Mouse (Mus musculus) forebrain, embryonic 12.5 days (tissue): ENCODE data around the gene Gm6169. TPM values are rescaled to one million over a fixed set of nuclear protein-coding genes. Genes with fewer than 3 reads are reported as not detected.
"Not testable (repeated sequence)": the region's sequence is repeated elsewhere in the genome, so short reads cannot be mapped to it uniquely, and the experiment has no call there.

Source experiments
- ATAC-seq: fragments of 200-750 bp; cut with Nextera tagmentation; 2 replicates; pipeline ENCODE4 v1.8.0; 2017; ENCODE audit warnings: moderate TSS enrichment; ENCODE audit not compliant: low FRiP score
- H3K27ac ChIP-seq: fragments of 300-500 bp; sonication (generic); 2 replicates; pipeline ENCODE4 v1.5.1; 2016; ENCODE audit warnings: mild to moderate bottlenecking
- H3K27me3 ChIP-seq: fragments of 300-500 bp; sonication (generic); 2 replicates; pipeline ENCODE4 v1.6.1; 2016; ENCODE audit warnings: mild to moderate bottlenecking
- H3K36me3 ChIP-seq: fragments of 300-500 bp; sonication (generic); replicated peaks from 2 replicates; pipeline ENCODE4 v1.6.1; 2016; ENCODE audit warnings: mild to moderate bottlenecking
- H3K4me1 ChIP-seq: fragments of 300-500 bp; sonication (generic); 2 replicates; pipeline ENCODE4 v1.6.1; 2016
- H3K4me2 ChIP-seq: fragments of 300-500 bp; sonication (generic); 2 replicates; pipeline ENCODE4 v1.6.1; 2016; ENCODE audit warnings: mild to moderate bottlenecking, moderate library complexity
- H3K4me3 ChIP-seq: fragments of 300-500 bp; sonication (generic); replicated peaks from 2 replicates; pipeline ENCODE4 v1.5.1; 2016; ENCODE audit warnings: mild to moderate bottlenecking
- H3K9ac ChIP-seq: fragments of 300-500 bp; sonication (generic); 2 replicates; pipeline ENCODE4 v1.6.1; 2016; ENCODE audit warnings: mild to moderate bottlenecking
- H3K9me3 ChIP-seq: fragments of 300-500 bp; sonication (generic); 2 replicates; pipeline ENCODE4 v1.6.1; 2016
- WGBS: fragments of 180-500 bp; shearing (Covaris S2); methylation state at CpG from one replicate; pipeline ENCODE4 v1.1.7; 2016; 5-methylcytosine and 5-hydroxymethylcytosine counted together
- polyA plus RNA-seq: library from polyadenylated mRNA; unstranded; fragments of >200 nt; fragmentation: Nextera tagmentation; extraction: Ambion mirVana; gene quantifications from 2 replicates; pipeline ENCODE4 v1.2.1, GENCODE M21; 2016

Gene Gm6169
- polyA plus RNA-seq = 0.83 and 1.2 TPM in 2 replicates

- no peaks in the 10 kb centered on the region for H3K4me1 ChIP-seq
- H3K4me3 ChIP-seq = no peak within 1 kb of the TSS
- no peak within 1 kb of the TSS for H3K9ac ChIP-seq
- H3K4me2 ChIP-seq = no peak within 1 kb of the TSS
- H3K27me3 ChIP-seq = no peaks in the 10 kb centered on the region
- H3K9me3 ChIP-seq = no peaks in the 10 kb centered on the region
- ATAC-seq = no peak
- no peak within 1 kb of the TSS for H3K27ac ChIP-seq
- no peaks in the 10 kb centered on the region for H3K36me3 ChIP-seq
- 83% methylated on average over 22 of the region's 22 CpGs for WGBS
Measured at GRCm38 (mm10) chr13:97099187-97099852, at the start of gene Gm6169. Gene Gm6169, minus strand, starts transcription at chr13:97099237.

DNA sequence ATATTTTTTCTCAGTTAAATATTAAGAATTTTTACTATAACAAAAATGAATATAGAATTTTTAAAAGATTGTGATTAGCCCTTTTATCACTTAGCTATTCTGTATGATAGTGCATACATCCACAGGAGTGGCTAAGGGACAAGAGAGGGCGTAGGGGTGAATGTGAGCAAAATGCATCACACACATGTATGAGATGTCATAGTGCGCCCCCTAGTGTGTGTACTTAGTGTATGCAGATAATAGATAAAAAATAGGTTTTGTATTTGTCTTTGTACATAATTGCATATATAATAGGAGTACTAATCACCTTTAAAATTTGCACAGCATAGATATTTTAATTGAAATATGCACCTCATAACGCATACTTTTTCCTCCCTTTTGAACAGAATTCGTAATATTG lies 46.8 kb upstream of the Gm6169 start:
- Histone ChIP-seq H3K27me3 (no peaks in the 10 kb centered on the region), H3K9ac (no peak overlapping the region), H3K27ac (no peak overlapping the region), H3K9me3 (no peaks in the 10 kb centered on the region), H3K4me3 (no peak overlapping the region), H3K4me2 (no peak overlapping the region), H3K36me3 (peaks cover 61% of the 10 kb centered on the region), H3K4me1 (no peaks in the 10 kb centered on the region)
- WGBS = 56% methylated on average over 4 of the region's 4 CpGs
- no peak for ATAC-seq

DNA sequence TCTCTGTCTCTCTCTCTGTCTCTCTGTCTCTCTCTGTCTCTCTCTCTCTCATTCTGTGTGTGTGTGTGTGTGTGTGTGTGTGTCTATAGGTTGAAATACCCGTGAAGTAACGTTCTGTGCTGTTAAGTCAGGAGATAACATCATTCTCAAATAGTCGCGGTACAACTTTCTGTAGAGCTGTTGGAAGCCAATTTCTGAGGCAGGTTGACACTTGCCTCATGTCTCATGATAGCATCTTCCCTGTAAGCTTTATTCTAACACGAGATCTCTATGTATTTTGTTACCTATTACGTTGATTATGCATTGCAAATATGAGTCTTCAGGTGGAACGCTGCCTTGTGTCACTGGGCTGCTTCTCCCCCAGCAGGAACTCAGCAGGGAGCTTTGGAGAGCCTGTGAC lies 43.3 kb upstream of the Gm6169 start:
- H3K9ac ChIP-seq = no peak overlapping the region
- H3K4me2 ChIP-seq = no peak overlapping the region
- H3K4me3 ChIP-seq = no peak overlapping the region
- whole genome bisulfite sequencing = 91% methylated on average over 7 of the region's 7 CpGs
- peaks cover 8% of the 10 kb centered on the region for H3K4me1 ChIP-seq
- no peak for ATAC-seq
- H3K9me3 ChIP-seq = no peaks in the 10 kb centered on the region
- H3K36me3 ChIP-seq = peaks cover 35% of the 10 kb centered on the region
- H3K27me3 ChIP-seq = no peaks in the 10 kb centered on the region
- H3K27ac ChIP-seq = no peak overlapping the region

GRCm38 (mm10) chr13:97138404-97138931 lies 39.4 kb upstream of the Gm6169 start:
- WGBS = 37% methylated on average over 8 of the region's 8 CpGs
- peaks cover 12% of the 10 kb centered on the region for H3K4me1 ChIP-seq
- not testable (repeated sequence) for H3K9me3 ChIP-seq, H3K27me3 ChIP-seq
- peak overlapping the region; percentile 67 for H3K4me2 ChIP-seq
- peak; percentile 8; the same call in 1 of the 2 replicates for ATAC-seq
- H3K36me3 ChIP-seq = peaks cover 25% of the 10 kb centered on the region
- H3K27ac ChIP-seq = peak overlapping the region; percentile 84
- H3K9ac ChIP-seq = peak overlapping the region; percentile 88
- H3K4me3 ChIP-seq = peak overlapping the region; percentile 90

DNA sequence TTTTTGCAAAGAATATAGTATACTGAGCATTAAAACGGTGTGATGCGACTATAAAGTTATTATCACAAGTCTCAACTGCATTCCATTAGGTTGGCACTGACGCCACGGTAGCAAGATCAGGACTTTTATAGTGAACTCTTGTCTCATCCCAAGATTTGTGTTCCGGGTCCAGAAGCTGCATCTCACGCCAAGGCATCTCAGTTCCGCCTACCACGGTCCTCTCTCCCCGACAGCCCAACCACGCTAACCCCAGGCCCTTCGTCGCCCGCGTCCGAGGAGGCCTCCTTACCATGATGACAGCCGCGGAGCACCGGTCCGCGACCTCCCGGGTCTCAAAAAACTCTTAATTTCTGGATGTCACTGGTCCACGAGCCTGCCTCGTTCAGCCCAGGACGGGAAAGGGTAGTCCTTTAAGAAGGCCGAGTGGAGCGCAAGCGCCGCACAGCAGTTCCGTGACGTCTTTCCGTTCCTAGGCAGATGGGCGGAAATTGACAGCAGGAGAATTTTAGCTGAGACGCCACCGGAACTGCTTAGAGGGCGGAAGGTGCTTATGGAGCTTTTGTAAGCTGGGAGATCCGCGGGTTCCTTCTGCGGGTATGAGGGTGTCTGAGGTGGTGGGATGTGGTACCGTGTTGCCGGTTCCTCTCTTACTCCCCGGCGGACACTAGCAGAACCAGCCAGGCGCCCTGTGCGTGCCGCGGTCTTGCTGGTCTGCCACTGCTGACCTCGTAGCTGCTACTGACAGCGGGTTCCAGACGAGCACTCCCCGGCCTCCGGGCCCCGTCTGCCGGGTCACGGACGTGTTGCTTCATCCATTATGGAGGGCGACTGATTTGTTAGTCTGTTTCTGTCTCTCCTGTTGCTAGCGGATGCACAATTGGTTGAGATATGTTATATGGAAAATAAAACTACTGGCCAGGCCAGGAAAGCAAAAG lies 38.7 kb upstream of the Gm6169 start, which contains the start of the genes Gfm2 and Nsa2:
Gene Gfm2 (plus strand): TSS at position 472 of the 935 bp plus-strand sequence.
Gene Nsa2 (minus strand): TSS at position 472 of the 935 bp plus-strand sequence.
- Histone ChIP-seq H3K9ac (peak within 1 kb of the TSS; percentile 88), H3K4me2 (peak within 1 kb of the TSS; percentile 67), H3K4me1 (peaks cover 12% of the 10 kb centered on the region), H3K36me3 (peaks cover 21% of the 10 kb centered on the region), H3K27ac (peak within 1 kb of the TSS; percentile 84), H3K27me3 (no peaks in the 10 kb centered on the region), H3K9me3 (no peaks in the 10 kb centered on the region), H3K4me3 (peak within 1 kb of the TSS; percentile 90)
- ATAC-seq = peak; percentile 96
- under 1% methylated on average over 57 of the region's 57 CpGs for WGBS

DNA sequence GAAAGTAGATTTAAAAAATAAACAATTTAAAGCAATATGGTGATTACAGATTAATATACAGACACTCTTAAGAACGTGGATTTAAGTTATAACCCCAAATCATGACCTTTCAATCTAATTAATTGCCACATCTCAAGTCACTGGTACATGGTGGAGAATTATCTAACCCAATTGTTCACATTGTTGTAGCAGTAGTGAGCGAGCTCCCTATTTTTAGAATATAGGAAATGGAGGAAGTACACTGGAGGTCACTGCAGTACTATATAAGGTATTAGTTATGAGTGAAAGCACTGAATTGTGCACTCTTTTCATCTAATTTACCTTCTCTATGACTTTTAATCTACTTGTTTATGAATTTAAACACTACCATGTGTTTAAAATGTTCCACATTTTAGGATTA lies 31.4 kb upstream of the Gm6169 start:
- H3K9me3 ChIP-seq, H3K4me3 ChIP-seq, H3K27me3 ChIP-seq, H3K9ac ChIP-seq, H3K4me2 ChIP-seq, H3K4me1 ChIP-seq, H3K27ac ChIP-seq, ATAC-seq: not testable (repeated sequence)
- peaks cover 23% of the 10 kb centered on the region for H3K36me3 ChIP-seq
- no CpG with 5 or more reads among the region's 2 CpGs for WGBS

- H3K4me2 ChIP-seq, H3K9ac ChIP-seq, ATAC-seq, H3K9me3 ChIP-seq, H3K27ac ChIP-seq, H3K4me3 ChIP-seq, H3K27me3 ChIP-seq, H3K4me1 ChIP-seq: not testable (repeated sequence)
- peaks cover 20% of the 10 kb centered on the region for H3K36me3 ChIP-seq
- 93% methylated on average over 4 of the region's 4 CpGs for WGBS
Measured at GRCm38 (mm10) chr13:97129654-97130053, 30.6 kb upstream of the Gm6169 start.

DNA sequence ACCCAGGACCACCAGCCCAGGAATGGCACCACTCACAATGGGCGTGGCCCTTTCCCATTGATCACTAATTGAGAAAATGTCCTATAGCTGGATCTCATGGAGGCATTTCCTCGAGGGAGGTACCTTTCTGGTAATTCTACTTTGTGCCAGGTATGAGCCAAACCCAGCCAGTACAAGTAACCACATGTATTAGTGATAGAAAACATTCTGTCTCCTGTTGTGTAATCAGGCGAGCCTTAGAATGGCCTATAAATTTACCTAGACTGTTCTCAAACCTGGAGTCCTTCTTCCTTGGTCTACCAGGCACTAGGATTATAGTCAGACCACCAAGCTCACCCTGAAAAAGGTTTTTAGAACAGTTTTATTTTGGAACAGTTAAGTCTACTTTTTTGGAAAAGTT lies 22.3 kb upstream of the Gm6169 start:
- no peak overlapping the region for H3K4me2 ChIP-seq
- no peaks in the 10 kb centered on the region for H3K27me3 ChIP-seq
- H3K9me3 ChIP-seq = no peaks in the 10 kb centered on the region
- H3K4me3 ChIP-seq = no peak overlapping the region
- H3K4me1 ChIP-seq = no peaks in the 10 kb centered on the region
- H3K36me3 ChIP-seq = peaks cover 22% of the 10 kb centered on the region
- WGBS = 84% methylated on average over 3 of the region's 3 CpGs
- H3K9ac ChIP-seq = no peak overlapping the region
- ATAC-seq = no peak
- H3K27ac ChIP-seq = no peak overlapping the region

GRCm38 (mm10) chr13:97109046-97109445 lies 10.0 kb upstream of the Gm6169 start:
- 80% methylated on average over 4 of the region's 4 CpGs for WGBS
- Histone ChIP-seq H3K9ac (no peak overlapping the region), H3K4me1 (no peaks in the 10 kb centered on the region), H3K9me3 (no peaks in the 10 kb centered on the region), H3K4me3 (no peak overlapping the region), H3K36me3 (0 out of 2 replicates have a peak, but pooled peaks cover 13% of the 10 kb centered on the region), H3K4me2 (no peak overlapping the region), H3K27me3 (no peaks in the 10 kb centered on the region), H3K27ac (no peak overlapping the region)
- no peak for ATAC-seq

- not testable (repeated sequence) for H3K9me3 ChIP-seq, ATAC-seq, H3K27ac ChIP-seq, H3K4me3 ChIP-seq, H3K36me3 ChIP-seq, H3K27me3 ChIP-seq, H3K4me1 ChIP-seq, H3K4me2 ChIP-seq, H3K9ac ChIP-seq
- WGBS = 96% methylated on average over 4 of the region's 4 CpGs
Measured at GRCm38 (mm10) chr13:97107721-97108120, 8.7 kb upstream of the Gm6169 start.

DNA sequence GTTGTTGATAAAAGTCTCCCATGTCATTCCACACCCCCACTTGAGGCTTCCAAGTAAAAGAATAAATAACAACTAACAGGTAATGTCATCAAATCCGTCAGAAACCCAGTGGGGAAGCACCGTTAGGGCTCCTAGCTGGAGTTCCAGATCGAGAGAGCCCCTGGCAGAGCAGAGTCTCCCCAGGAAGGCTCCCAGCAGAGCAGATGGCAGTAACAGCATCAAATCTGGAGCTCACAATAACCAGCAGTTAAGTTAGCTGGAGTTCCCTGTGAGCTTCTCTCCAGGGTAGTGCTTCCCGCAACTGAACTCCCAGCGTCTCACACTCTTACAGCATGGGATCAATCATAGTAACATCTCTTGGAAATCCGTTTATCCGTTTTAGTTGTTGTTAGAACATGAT lies 6.0 kb upstream of the Gm6169 start:
- Histone ChIP-seq H3K27ac (no peak overlapping the region), H3K4me2 (no peak overlapping the region), H3K9ac (no peak overlapping the region), H3K4me3 (no peak overlapping the region), H3K9me3 (no peaks in the 10 kb centered on the region), H3K4me1 (no peaks in the 10 kb centered on the region), H3K27me3 (no peaks in the 10 kb centered on the region), H3K36me3 (0 out of 2 replicates have a peak, but pooled peaks cover 3% of the 10 kb centered on the region)
- 79% methylated on average over 7 of the region's 7 CpGs for WGBS
- no peak for ATAC-seq

- H3K9ac ChIP-seq = no peak overlapping the region
- ATAC-seq = no peak
- no peak overlapping the region for H3K27ac ChIP-seq
- H3K4me1 ChIP-seq = 0 out of 2 replicates have a peak, but pooled peaks cover 2% of the 10 kb centered on the region
- WGBS = 92% methylated on average over 4 of the region's 4 CpGs
- H3K36me3 ChIP-seq = no peaks in the 10 kb centered on the region
- no peaks in the 10 kb centered on the region for H3K27me3 ChIP-seq
- no peaks in the 10 kb centered on the region for H3K9me3 ChIP-seq
- H3K4me2 ChIP-seq = no peak overlapping the region
- H3K4me3 ChIP-seq = no peak overlapping the region
Measured at GRCm38 (mm10) chr13:97095726-97096125, 3.3 kb downstream of the Gm6169 start.
